Mouse (Mus musculus) thymus, adult 18-20 months (tissue): ENCODE measurements around the gene Klrb1a.
"Not testable (repeated sequence)": the region's sequence is repeated elsewhere in the genome, so short reads cannot be mapped to it uniquely, and the experiment has no call there.

Experiments
- DNase-seq, 2 experiments: peaks; one replicate each; pipeline ENCODE4 v3.0.0; 2022; ENCODE audit warnings: mixed read lengths in 2 of 2

The Klrb1a gene

GRCm38 (mm10) chr6:128623433-128623832, at the start of gene Klrb1a:
Gene Klrb1a, minus strand, starts transcription at chr6:128623533.
- not testable (repeated sequence) for DNase-seq

DNA sequence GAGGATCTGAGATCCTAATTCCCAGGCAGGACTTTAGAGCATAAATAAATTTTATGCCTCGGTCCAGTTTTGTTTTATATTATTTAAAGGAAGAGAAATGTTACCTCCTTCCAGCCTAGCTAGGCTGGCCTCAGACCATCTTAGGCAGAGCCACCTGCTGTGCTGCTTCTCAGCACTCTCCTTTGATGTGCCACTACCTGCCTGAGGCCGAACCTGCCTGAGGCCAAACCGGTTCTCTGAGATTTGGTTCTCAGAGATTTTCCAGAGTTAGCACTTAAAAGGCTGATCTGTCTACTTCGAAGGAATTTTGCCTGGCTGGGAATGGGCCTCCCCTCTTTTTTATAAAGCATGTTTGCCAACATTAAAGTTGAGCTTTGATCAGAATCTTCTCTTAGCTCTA, 46.6 kb upstream of the Klrb1a start:
- DNase-seq = no peak

GRCm38 (mm10) chr6:128662206-128662605, 38.9 kb upstream of the Klrb1a start, which contains the start of gene Clec2h:
Gene Clec2h, plus strand, starts transcription at chr6:128662385.
- no peak for DNase-seq

DNA sequence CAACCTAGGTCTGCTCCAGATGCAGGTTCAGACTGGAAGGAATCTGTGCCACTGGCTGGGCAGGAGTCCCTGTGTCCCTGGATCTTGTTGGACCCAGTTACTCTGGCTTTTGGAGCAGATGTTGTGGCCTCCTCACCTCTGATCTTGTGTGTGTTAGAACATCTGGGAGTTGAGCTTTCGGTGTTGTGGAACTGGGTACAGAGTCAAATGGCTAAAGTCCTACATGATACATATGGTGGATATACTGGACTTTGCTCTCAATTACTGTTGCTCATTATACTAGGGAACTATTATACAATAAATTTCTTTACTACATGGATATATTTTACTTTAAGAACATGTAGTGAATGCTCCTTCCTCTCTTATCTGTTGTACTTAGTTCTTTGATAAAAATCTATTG, 37.9 kb upstream of the Klrb1a start:
- DNase-seq = no peak

DNA sequence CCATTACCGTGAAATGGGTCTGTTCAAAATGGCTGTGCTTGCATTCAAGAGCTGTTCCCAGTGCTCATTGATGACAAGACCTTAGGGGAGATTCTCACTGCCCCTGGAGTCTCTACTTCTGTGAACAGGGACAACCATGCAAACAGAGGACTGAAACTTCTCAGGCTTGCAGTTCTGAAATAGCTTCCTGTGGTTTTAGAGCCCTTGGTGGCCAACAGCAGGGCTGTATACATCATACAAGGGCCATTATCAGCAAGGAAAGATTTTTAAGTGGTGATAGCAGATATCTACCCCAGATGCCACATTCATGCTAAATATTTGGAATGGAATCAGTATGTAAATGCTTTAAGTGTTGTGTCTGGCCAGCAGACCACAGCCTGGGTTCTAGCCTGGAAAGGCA, 29.6 kb upstream of the Klrb1a start:
- DNase-seq = no peak

DNA sequence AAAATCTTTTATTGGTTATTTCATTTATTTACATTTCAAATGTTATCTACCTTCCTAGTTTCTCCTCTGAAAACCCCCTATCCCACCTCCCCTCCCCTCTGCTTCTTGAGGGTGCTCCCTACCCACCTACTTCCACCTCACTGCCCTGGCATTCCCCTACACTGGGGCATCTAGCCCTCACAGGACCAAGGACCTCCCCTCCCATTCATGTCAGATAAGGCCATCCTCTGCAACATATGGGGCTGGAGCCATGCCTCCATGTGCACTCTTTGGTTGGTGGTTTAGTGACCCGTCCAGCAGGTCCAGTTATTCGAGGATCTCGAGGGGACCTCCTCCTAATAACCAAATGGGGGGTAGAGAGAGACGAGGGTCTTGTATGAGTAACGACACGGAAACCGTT, 27.5 kb upstream of the Klrb1a start:
- not testable (repeated sequence) for DNase-seq

DNA sequence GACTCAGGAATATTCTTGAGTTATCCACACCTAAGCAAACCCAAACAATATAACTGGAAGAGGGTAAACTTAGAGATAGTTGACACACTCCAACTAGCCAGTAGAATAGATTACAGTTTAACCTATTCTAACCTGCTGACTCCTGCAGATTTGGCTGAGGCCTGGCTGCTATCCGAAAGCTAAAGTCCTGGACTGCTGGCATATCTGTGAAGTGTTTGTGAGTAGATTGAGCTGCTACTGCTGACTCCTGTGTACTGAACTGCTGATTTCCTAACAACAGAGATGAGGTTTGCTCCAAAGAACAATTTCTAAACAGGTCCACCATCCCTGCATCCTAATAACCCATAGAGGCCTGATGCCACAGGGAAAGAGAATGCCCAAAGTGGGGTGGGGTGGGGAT, 26.9 kb upstream of the Klrb1a start:
- DNase-seq = no peak

DNA sequence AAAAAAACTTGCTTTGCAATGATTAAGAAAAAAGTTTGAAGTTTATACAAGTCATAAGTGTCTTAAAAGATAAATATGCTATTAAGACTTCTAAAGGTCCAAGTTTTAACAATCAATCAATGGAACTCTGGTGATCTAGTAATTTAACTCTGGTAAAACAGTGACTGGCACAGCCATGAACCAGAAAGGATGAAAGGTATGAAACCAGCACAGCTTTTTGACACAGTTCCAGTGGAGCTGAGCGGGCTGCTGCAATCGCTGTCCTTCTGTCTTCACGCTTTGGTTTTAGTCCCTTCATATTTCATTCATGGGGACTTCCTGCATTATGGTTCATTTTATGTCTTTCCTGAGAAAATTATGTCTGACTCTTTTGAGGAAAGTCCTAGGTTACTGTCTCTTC, 26.3 kb upstream of the Klrb1a start:
- DNase-seq = no peak

DNA sequence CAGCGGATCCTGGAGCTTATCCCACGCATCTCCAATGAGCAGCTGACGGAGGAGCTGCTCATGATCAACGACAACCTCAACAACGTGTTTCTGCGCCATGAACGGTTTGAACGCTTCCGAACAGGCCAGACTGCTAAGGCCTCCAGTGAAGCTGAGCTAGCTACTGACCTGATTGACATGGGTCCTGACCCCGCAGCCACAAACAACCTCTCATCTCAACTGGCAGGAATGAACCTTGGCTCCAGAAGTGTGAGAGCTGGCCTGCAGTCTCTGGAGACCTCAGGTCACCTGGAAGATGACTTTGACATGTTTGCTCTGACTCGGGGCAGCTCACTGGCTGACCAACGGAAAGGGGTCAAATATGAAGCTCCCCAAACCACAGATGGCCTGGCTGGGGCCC, 22.4 kb upstream of the Klrb1a start:
- not testable (repeated sequence) for DNase-seq

DNA sequence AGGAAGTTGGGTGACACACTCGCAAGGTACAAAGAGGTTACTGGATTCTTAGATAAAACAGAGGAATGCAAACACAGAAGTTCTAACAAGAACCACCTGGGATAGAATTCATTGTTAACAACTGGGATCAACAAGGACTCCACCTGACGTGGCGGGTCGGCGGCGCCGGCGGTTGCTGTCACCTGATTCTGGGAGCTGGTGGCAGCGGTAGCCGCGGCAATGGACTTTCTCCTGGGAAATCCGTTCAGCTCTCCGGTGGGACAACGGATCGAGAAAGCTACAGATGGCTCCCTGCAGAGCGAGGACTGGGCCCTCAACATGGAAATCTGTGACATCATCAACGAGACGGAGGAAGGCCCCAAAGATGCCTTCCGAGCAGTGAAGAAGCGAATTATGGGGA, 21.4 kb upstream of the Klrb1a start:
- not testable (repeated sequence) for DNase-seq

GRCm38 (mm10) chr6:128643999-128644398, 20.7 kb upstream of the Klrb1a start:
- DNase-seq = no peak

- DNase-seq = no peak
Observed at GRCm38 (mm10) chr6:128641116-128641716, 17.9 kb upstream of the Klrb1a start.

DNA sequence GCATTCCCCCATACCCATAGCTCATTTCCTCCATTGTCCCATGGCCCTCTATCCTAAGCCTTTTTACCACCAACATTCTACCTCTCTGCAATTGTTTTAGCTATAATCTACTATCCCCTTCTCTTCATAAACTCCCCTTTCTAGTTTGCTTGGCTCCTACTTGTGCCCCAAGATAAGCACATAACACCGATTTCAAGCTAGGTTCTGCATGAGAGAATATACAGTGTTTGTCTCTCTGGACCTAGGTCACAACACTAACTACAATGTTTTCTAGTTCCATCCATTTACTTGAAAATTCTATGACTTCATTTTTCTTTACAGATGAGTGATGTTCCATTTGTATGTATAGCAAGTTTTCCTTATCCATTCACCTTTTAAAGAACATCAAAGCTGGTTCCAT, 17.3 kb upstream of the Klrb1a start:
- no peak for DNase-seq

DNA sequence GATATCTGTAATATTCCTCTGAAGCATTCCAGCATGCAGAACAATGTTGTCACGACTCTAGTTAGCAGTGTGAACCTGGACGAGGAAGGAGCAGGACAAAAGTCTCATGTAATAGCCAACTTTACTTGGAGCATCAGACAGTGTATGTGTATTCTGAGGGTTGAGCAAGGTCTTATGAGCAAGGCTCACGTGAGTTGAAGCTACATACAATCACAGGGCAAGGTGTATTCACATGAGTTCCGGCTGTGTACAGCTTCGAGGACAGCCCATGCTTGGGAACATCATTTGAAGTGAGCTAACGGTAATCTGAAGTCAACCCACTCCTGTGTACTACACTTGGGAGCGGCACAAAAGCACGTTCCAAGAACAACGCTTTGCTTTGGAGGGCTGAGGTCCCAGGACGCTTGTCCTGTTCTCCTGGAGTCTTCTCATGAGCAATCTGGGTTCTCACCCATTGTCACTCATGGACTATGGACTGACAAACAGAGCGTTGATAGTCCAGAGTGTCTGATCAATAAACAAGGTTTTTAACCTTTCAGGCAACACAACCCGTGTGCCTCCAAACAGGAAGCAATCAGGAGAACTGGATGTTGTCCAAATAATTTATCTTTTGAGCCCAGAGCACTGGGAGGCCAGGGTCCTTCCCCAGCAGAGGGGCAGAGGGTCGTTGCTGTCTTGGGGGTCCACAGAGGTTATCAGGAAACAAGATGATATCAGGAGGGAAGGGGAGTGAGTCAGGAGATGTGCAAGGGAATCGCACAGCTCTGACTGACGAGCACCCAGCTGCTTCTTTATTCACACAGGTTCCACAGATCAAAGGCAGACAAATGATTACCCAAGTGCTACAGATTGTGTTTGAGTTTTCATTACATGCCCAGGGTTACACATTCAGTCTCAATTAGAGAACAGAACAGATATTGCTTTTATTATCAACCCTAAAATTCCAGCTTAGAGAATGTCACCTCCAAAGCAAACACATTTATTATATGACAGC, 7.9 kb upstream of the Klrb1a start:
- not testable (repeated sequence) for DNase-seq

DNA sequence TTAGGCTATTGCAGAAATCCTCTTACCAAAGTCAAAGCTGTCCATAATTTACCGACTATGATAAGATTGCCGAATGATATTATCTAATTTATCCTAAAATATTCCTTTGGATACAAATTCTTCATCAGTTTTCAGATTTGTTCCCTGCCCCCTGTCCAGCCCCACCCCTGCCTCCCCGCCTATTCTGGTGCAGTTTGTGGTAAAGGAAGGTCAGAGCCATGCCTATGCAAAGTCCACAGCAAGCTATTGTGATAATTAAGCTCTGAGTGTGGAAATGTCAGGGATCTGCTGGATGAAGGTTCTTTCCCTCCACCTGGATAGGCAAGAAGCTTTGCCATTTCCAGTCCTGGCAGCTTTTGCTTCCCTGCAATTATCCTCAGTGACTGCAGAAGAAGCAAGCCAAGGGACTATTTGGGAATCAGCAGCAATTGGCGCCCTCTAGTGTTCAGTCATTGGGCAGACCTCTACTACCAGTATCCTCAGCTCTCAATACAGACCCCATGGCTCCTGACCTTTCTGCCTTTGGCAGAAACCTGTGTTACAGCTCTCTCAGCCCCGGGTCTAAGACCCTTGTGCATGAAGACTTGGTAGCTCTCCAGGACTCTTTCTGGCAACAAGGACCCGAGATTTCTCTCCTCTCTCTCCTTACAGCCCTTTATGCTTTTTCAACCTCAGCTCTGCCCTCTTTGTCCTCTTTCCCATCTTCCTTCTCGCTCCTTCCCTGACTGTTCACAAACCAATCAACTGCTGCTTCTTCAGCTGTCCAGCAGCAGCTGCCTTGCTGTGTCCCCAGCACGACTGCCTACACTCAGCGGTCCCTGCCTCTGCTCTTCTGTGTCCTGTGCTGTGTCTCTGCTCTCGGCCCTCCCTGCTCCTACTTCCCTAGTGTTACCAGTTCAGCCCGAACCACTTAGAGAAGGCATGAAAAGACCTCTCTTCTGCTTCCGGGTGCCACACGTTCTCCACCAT, 6.7 kb upstream of the Klrb1a start:
- not testable (repeated sequence) for DNase-seq

GRCm38 (mm10) chr6:128625246-128625645, 1.9 kb upstream of the Klrb1a start:
- not testable (repeated sequence) for DNase-seq

DNA sequence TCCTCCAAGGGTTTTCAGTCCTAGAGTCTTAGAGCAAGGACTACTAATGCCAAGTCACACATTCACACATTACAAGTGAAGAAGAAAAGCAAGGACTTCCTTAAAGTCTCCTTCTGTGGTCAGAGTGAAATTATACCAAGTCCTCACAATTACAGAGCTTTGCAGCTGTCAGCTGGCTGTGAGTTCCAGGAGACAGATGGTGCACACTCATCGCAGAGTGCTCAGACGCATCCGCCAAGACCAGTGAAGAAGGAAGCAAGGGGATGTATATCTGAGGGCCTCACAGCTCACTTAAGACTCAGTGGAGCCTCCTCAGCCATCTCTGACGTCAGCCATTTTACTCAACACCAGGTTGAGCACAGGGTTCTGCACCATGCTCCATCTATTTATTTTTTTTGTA, 1.1 kb upstream of the Klrb1a start:
- no peak for DNase-seq

GRCm38 (mm10) chr6:128622733-128623132, 600 bp downstream of the Klrb1a start:
- no peak for DNase-seq

- no peak for DNase-seq
Observed at GRCm38 (mm10) chr6:128606350-128606749, 17.0 kb downstream of the Klrb1a start.

DNA sequence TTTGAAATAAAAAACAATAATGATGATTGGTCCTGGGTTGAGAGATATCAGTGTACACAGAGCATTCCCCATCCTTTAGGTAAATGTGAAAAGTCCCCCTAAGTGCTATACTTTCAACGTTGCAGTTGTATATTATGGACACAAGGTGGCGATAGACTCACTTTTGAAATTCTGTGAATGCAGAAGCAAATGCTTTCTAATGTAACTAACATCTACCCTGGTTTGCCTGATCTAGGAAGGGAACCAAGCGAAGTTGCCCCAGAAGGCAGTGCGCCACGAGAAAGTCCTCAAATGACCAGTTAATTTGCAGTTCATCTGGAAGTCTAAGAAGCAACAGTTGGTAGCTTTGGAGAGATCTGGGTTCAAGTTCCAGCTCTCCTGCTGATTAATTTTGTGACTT, 18.8 kb downstream of the Klrb1a start:
- no peak for DNase-seq

GRCm38 (mm10) chr6:128602463-128603201, 20.7 kb downstream of the Klrb1a start:
- no peak for DNase-seq

- no peak for DNase-seq
Observed at GRCm38 (mm10) chr6:128602026-128602425, 21.3 kb downstream of the Klrb1a start.
